Mouse (Mus musculus) adrenal gland, postnatal 36 days (tissue): ENCODE data around the gene Wdsub1. TPM values are rescaled to one million over a fixed set of nuclear protein-coding genes. Genes with fewer than 3 reads are reported as not detected.

ENCODE experiments used
- DNase-seq, 2 experiments: peaks; one replicate each; pipeline ENCODE4 v3.0.0; 2021; ENCODE audit warnings: mixed read lengths in 1 of 2
- total RNA-seq, 2 experiments: library from RNA; stranded (reverse); gene quantifications; 2 replicates each; pipeline ENCODE4 v1.2.3; 2021

Wdsub1 gene
- total RNA-seq, 2 experiments from 2014 or later = 13.9 to 16.1 TPM

- peak in 1 of 2 experiments; percentile 26 for DNase-seq
Observed at GRCm38 (mm10) chr2:59841189-59841939, 41.0 kb downstream of the Wdsub1 start.

GRCm38 (mm10) chr2:59840191-59840590 is 42.2 kb downstream of the Wdsub1 start:
- DNase-seq = peak in 1 of 2 experiments; percentile 10

GRCm38 (mm10) chr2:59839755-59840154 is 42.6 kb downstream of the Wdsub1 start:
- DNase-seq = no peak

DNA sequence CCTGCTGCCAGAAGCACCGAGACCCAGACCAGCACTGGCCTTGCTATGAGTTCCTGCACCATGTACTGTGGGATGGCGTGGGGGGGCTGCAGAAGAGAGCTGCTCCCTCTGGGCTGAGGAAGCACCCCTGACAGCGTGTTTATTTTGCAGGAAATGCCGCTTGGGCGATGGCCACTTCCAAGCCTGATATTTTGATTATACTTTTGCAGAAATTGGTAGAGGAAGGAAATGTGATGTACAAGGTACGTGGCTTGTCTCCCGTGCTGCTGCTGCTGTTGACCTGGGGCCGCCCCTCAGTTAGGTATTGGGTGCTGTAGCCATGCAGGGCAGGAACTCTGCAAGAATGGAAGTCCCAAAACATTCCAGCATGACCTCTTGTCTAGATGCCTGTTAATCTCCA is 43.6 kb downstream of the Wdsub1 start:
- DNase-seq = peak; percentile 32 to 54

GRCm38 (mm10) chr2:59831831-59832230 is 50.6 kb downstream of the Wdsub1 start:
- DNase-seq = no peak

- DNase-seq = no peak
Observed at GRCm38 (mm10) chr2:59830940-59831339, 51.5 kb downstream of the Wdsub1 start.

DNA sequence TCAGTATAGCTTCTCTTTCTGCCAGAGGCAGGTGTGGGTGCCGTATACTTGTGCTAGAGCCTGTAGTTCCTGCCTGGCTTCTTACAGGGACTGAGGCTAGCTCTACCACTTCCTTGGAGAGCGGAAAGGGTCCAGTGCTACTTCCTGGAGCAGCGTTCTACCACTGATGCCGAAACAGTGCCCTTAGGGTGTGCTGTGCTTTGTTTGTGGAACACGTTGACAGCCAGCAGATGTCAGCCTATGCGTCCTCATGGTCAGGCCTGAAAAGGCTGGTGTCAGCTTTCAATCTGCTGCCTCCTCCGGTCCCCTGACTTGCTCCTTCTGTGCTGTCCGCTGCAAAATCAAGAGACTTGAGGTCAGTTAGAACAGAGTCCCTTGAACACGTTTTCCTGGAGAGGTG is 52.2 kb downstream of the Wdsub1 start:
- no peak for DNase-seq

GRCm38 (mm10) chr2:59829718-59830117 is 52.7 kb downstream of the Wdsub1 start:
- DNase-seq = no peak

DNA sequence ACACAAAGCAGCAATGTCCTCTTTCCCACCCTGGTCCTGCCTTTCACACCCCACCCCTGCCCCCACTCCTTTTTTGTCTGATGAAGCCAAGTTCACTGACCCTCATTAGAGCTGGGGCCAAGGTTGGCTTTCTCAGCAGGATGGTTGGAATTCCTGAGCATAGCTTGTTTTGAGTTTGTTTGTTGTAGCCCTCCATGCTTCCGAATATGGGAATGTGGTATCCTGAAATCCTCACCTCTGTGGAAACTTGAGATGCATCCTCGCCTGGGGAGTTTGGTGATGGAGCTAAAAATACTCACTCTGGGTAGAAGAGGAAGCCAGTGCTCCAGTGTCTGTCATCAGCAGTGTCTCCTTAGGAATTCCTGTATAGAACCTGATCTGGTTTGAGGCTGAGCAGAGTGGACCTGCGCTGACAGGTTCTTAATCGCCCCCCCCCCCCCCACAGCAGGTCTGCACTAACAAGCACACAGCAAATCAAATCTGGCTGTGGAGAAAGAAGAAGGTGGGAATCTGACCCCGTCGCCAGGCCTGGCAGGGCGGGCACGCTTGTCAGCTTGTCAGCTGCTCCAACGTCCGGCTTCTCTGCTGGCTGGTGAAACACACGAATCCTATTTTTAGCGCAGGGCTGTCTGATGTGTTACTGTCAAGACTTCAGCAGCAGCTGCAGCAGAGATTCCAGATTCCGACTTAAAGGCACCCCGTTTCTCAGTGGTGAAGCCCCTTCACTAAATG is 53.4 kb downstream of the Wdsub1 start:
- DNase-seq = peak; percentile 36 to 63

DNA sequence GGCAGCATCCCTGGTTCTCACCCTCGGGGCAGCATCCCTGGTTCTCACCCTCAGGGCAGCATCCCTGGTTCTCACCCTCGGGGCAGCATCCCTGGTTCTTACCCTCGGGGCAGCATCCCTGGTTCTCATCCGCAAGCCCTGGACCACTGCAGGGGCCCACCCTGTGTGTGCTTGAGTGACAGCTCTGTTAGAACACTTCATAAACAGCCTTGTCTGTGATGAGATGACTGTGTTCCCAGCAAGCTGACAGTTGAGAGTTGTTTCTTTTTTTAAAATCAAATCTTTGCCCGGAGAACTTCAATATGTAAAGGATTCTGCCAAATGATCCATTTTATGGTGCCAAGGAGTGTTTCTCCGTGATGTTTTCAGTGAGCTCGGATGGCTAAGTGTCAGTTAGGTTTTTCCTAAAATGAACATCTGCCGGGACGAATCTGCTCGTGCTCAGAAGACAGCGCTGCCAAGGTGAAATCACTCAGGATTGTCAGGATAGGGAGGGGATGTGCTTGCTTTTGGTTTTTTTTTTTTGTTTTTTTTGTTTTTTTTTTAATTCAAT is 54.2 kb downstream of the Wdsub1 start:
- DNase-seq = no peak

DNA sequence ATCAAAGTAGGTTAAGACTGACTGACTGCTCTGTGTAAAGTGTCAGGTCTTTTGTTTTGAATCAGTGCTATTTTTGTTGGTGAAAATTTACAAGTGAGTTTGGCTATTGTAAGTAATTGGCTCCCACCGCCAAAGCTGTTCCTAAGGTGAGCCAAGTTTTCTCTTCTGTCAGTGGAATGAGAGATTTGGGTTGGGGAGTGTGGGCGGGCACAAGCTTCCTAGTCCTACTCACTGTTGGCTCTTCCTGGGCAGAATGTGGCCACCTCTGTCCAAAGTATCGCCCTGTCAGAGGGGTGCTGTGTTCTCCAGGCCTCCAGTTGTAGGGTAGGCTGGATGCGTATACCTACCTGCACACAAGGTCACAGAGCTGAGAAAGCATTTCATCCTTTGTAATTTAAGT is 57.0 kb downstream of the Wdsub1 start:
- no peak for DNase-seq

- DNase-seq = no peak
Observed at GRCm38 (mm10) chr2:59824289-59824688, 58.1 kb downstream of the Wdsub1 start.

GRCm38 (mm10) chr2:59821044-59821443 is 61.3 kb downstream of the Wdsub1 start:
- no peak for DNase-seq

DNA sequence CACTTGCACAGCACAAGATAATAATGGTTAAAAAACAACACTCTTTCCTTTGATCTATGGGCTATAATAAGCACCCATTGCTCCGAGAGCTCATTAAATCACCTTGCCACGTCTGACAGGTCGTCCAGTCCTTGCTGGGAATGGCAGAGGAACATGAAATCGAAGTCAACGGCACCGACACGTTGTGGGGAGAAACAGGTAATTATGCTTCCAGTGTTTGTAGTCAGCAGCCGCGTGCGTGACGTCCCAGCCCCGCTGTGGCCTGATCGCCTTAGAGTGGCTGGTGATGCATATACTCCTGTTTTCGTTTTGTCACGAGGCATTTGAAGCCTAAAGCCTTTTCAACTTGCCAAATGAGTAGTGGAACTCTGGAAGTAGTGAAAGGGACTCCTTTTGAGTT is 62.3 kb downstream of the Wdsub1 start:
- DNase-seq = no peak

DNA sequence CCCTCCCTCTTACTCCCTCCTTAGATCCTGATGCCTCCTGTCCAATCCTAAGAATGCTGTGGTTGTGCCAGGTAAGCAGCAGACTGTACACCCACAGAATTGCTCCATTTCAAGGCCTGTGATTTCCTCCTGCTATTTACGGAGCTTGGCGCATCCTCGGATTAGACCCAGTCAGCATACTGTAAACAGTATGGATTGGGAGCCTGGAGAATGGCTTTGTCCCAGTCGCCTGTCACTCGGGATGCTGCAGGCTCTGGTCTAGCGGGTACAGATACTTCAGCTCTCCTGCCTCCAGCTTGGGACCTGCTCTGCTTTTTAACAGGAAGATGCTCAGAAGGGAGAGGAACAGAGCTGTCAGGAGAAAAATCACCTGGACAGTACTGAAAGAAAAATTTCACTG is 63.0 kb downstream of the Wdsub1 start:
- no peak for DNase-seq

DNA sequence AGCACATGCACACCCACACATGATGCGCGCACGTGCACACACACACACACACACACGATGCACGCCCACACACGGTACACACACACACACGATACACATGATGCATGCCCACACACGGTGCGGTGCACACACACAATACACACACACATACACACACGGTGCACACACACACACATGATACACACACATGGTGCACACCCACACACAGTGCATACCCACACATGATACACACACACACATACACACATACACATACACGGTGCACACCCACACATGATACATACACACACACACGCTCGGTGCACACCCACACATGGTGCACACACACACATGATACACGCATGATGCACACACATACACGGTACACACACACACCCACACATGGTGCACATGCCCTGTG is 63.7 kb downstream of the Wdsub1 start:
- no peak for DNase-seq

- no peak for DNase-seq
Observed at GRCm38 (mm10) chr2:59814997-59815396, 67.4 kb downstream of the Wdsub1 start.

DNA sequence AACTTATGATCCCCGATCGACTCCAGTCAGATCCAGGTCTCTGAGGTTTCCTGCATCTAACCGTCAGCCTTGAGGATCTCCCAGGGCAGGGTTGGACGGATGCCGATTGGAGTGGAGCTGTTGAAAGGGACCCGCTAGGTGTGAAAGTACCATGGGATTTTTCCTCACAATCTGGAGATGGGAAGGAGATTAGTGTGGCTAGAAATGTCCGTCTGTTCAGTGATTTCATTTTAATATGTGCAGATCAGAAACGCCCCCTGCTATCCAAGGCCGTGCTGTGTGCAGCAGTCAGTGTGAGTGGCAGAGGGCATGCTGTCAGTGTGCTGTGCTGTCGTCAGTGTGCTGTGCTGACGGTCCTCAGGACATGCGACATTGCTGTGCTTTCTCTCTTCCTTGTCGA is 68.9 kb downstream of the Wdsub1 start:
- peak in 1 of 2 experiments; percentile 37 for DNase-seq

- no peak for DNase-seq
Observed at GRCm38 (mm10) chr2:59812641-59813040, 69.8 kb downstream of the Wdsub1 start.

- DNase-seq = no peak
Observed at GRCm38 (mm10) chr2:59811247-59811646, 71.1 kb downstream of the Wdsub1 start.

DNA sequence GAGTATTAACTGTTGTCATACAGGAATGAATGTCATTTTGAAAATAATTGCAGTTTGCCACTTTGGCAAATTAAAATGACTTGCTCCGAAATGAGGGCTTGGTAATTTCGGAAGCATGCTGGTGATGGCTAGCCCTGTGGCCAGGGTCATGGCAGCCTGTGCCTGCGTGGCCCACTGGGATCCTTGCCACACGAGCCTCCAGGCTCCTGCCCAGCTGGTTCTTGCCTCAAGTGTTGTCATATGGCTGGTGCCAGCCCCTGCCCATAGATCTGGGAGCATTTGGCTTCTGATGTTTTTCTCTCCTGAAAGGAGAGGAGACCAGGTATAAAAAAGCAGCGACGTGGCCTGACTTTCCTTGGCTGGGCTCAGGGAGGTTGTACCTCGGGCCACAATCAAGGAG is 72.4 kb downstream of the Wdsub1 start:
- DNase-seq = peak in 1 of 2 experiments; percentile 48

DNA sequence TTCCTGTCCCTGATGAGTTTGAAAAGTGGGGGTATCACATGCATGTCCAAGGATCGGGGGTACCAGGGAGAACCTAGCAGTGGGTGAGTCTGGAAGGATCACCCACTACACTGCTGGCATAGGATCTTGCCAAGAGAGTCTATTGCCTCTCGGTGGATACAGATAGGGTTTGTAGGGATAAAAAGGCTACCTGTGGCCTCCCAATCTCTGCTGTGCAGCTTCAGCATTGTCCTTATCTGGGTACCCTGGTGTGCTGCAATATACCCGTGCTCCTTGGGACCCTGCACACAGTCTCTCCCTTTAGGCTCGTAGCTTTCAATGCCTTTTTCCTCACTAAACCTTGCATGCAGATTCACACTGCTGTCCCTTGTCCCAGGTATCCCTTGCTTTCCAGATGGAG is 73.8 kb downstream of the Wdsub1 start:
- DNase-seq = no peak

DNA sequence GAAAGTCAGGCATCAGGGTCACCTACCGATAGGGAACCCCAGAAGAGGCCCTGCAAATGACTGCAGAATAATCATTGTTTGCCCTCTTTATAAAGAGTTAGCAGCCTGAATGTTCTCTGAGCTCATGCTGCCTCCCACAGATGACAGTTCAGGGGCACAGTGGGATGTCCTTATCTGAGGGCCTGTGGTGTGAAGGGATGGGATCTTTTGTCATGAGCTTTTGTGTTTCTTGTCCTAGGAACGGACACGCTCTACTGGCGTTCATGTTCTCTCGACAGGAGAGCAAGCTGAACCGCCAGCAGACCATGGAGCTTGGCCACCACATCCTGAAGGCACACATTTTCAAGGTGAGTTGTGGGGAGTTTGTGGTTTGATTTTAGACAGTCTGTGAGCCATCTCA is 76.4 kb downstream of the Wdsub1 start:
- no peak for DNase-seq
